Mouse (Mus musculus) kidney, embryonic 15.5 days (tissue): ENCODE measurements around the gene Myo5c. TPM values are rescaled to one million over a fixed set of nuclear protein-coding genes. Genes with fewer than 3 reads are reported as not detected.

Experiments
- ATAC-seq: fragments of 200-750 bp; cut with Nextera tagmentation; replicated peaks from 2 replicates; pipeline ENCODE4 v1.8.0; 2017; ENCODE audit warnings: moderate TSS enrichment; ENCODE audit not compliant: low FRiP score
- H3K27ac ChIP-seq: fragments of 300-500 bp; sonication (generic); 2 replicates; pipeline ENCODE4 v1.5.1; 2015; ENCODE audit warnings: mild to moderate bottlenecking, inconsistent platforms
- H3K27me3 ChIP-seq: fragments of 300-500 bp; sonication (generic); 2 replicates; pipeline ENCODE4 v1.6.1; 2015; ENCODE audit warnings: inconsistent platforms
- H3K36me3 ChIP-seq: fragments of 300-500 bp; sonication (generic); 2 replicates; pipeline ENCODE4 v1.6.1; 2015; ENCODE audit warnings: inconsistent platforms
- H3K4me1 ChIP-seq: fragments of 300-500 bp; sonication (generic); 2 replicates; pipeline ENCODE4 v1.6.1; 2015; ENCODE audit warnings: inconsistent platforms
- H3K4me2 ChIP-seq: fragments of 300-500 bp; sonication (generic); 2 replicates; pipeline ENCODE4 v1.6.1; 2015; ENCODE audit warnings: moderate library complexity, mild to moderate bottlenecking, inconsistent platforms
- H3K4me3 ChIP-seq: fragments of 300-500 bp; sonication (generic); replicated peaks from 2 replicates; pipeline ENCODE4 v1.5.1; 2015; ENCODE audit warnings: mild to moderate bottlenecking, inconsistent platforms
- H3K9ac ChIP-seq: fragments of 300-500 bp; sonication (generic); 2 replicates; pipeline ENCODE4 v1.6.1; 2015; ENCODE audit warnings: mild to moderate bottlenecking, inconsistent platforms
- H3K9me3 ChIP-seq: fragments of 300-500 bp; sonication (generic); replicated peaks from 2 replicates; pipeline ENCODE4 v1.6.1; 2016; ENCODE audit warnings: inconsistent platforms
- WGBS: fragments of 180-500 bp; shearing (Covaris S2); methylation state at CpG from one replicate; pipeline ENCODE4 v1.1.7; 2015; ENCODE audit warnings: mixed read lengths; 5-methylcytosine and 5-hydroxymethylcytosine counted together
- polyA plus RNA-seq: library from polyadenylated mRNA; unstranded; fragments of >200 nt; fragmentation: Nextera tagmentation; extraction: Ambion mirVana; gene quantifications from 2 replicates; pipeline ENCODE4 v1.2.1, GENCODE M21; 2015

The Myo5c gene
- polyA plus RNA-seq, 1 experiment from 2014 or later, result 3.7 TPM

- Histone ChIP-seq H3K36me3 (no peaks in the 10 kb centered on the region), H3K9me3 (no peaks in the 10 kb centered on the region), H3K9ac (peak overlapping the region; percentile 67), H3K27ac (peak overlapping the region; percentile 82), H3K4me1 (peaks cover 22% of the 10 kb centered on the region), H3K27me3 (no peaks in the 10 kb centered on the region), H3K4me2 (peak overlapping the region; percentile 84), H3K4me3 (peak overlapping the region; percentile 79)
- peak; percentile 88 for ATAC-seq
- under 1% methylated on average over 49 of the region's 52 CpGs for WGBS
Observed at GRCm38 (mm10) chr9:75313832-75314516, 82.2 kb downstream of the Myo5c start.

- Histone ChIP-seq H3K27me3 (no peaks in the 10 kb centered on the region), H3K4me1 (peaks cover 22% of the 10 kb centered on the region), H3K27ac (peak overlapping the region; percentile 82), H3K9ac (peak overlapping the region; percentile 67), H3K4me2 (peak overlapping the region; percentile 84), H3K4me3 (peak overlapping the region; percentile 79), H3K36me3 (no peaks in the 10 kb centered on the region), H3K9me3 (no peaks in the 10 kb centered on the region)
- peak; percentile 52 for ATAC-seq
- WGBS, result 3% methylated on average over 22 of the region's 22 CpGs
Observed at GRCm38 (mm10) chr9:75314517-75315105, 82.8 kb downstream of the Myo5c start.

- Histone ChIP-seq H3K9ac (no peak overlapping the region), H3K4me2 (peak overlapping the region; percentile 84), H3K9me3 (no peaks in the 10 kb centered on the region), H3K27ac (no peak overlapping the region), H3K27me3 (no peaks in the 10 kb centered on the region), H3K4me1 (peaks cover 22% of the 10 kb centered on the region), H3K4me3 (peak overlapping the region; percentile 79), H3K36me3 (no peaks in the 10 kb centered on the region)
- 63% methylated on average over 3 of the region's 3 CpGs for WGBS
- ATAC-seq, result no peak
Observed at GRCm38 (mm10) chr9:75315238-75315637, 83.4 kb downstream of the Myo5c start.

GRCm38 (mm10) chr9:75316771-75317170, 85.0 kb downstream of the Myo5c start:
- Histone ChIP-seq H3K27ac (no peak overlapping the region), H3K36me3 (no peaks in the 10 kb centered on the region), H3K4me2 (no peak overlapping the region), H3K9ac (no peak overlapping the region), H3K27me3 (no peaks in the 10 kb centered on the region), H3K4me1 (peaks cover 22% of the 10 kb centered on the region), H3K4me3 (no peak overlapping the region), H3K9me3 (no peaks in the 10 kb centered on the region)
- WGBS, result 86% methylated on average over 6 of the region's 6 CpGs
- no peak for ATAC-seq

- Histone ChIP-seq H3K9ac (no peak overlapping the region), H3K36me3 (no peaks in the 10 kb centered on the region), H3K4me1 (peaks cover 22% of the 10 kb centered on the region), H3K27me3 (no peaks in the 10 kb centered on the region), H3K27ac (no peak overlapping the region), H3K9me3 (no peaks in the 10 kb centered on the region), H3K4me3 (no peak overlapping the region), H3K4me2 (no peak overlapping the region)
- 94% methylated on average over 2 of the region's 2 CpGs for WGBS
- ATAC-seq, result no peak
Observed at GRCm38 (mm10) chr9:75318196-75318595, 86.4 kb downstream of the Myo5c start.

GRCm38 (mm10) chr9:75319365-75319764, 87.5 kb downstream of the Myo5c start:
- Histone ChIP-seq H3K27ac (no peak overlapping the region), H3K36me3 (no peaks in the 10 kb centered on the region), H3K4me1 (peaks cover 14% of the 10 kb centered on the region), H3K4me2 (no peak overlapping the region), H3K9me3 (no peaks in the 10 kb centered on the region), H3K4me3 (no peak overlapping the region), H3K9ac (no peak overlapping the region), H3K27me3 (no peaks in the 10 kb centered on the region)
- 72% methylated on average over 3 of the region's 3 CpGs for WGBS
- ATAC-seq, result no peak

GRCm38 (mm10) chr9:75322099-75322885, 90.5 kb downstream of the Myo5c start:
- 57% methylated on average over 13 of the region's 13 CpGs for WGBS
- H3K4me2 ChIP-seq, result no peak overlapping the region
- H3K4me1 ChIP-seq, result no peaks in the 10 kb centered on the region
- H3K27ac ChIP-seq, result no peak overlapping the region
- H3K36me3 ChIP-seq, result no peaks in the 10 kb centered on the region
- ATAC-seq, result peak; percentile 60; the same call in 1 of the 2 replicates
- no peak overlapping the region for H3K9ac ChIP-seq
- H3K27me3 ChIP-seq, result no peaks in the 10 kb centered on the region
- no peaks in the 10 kb centered on the region for H3K9me3 ChIP-seq
- no peak overlapping the region for H3K4me3 ChIP-seq

- Histone ChIP-seq H3K27ac (no peak overlapping the region), H3K9me3 (no peaks in the 10 kb centered on the region), H3K4me3 (no peak overlapping the region), H3K9ac (no peak overlapping the region), H3K27me3 (no peaks in the 10 kb centered on the region), H3K36me3 (peaks cover 23% of the 10 kb centered on the region), H3K4me2 (no peak overlapping the region), H3K4me1 (no peaks in the 10 kb centered on the region)
- WGBS, result 92% methylated on average over 3 of the region's 3 CpGs
- ATAC-seq, result no peak
Observed at GRCm38 (mm10) chr9:75328047-75328446, 96.2 kb downstream of the Myo5c start.

GRCm38 (mm10) chr9:75330821-75331220, 99.0 kb downstream of the Myo5c start:
- H3K9me3 ChIP-seq, result no peaks in the 10 kb centered on the region
- H3K4me3 ChIP-seq, result no peak overlapping the region
- ATAC-seq, result no peak
- H3K9ac ChIP-seq, result no peak overlapping the region
- H3K27me3 ChIP-seq, result no peaks in the 10 kb centered on the region
- peaks cover 45% of the 10 kb centered on the region for H3K36me3 ChIP-seq
- no peaks in the 10 kb centered on the region for H3K4me1 ChIP-seq
- WGBS, result 85% methylated on average over 8 of the region's 8 CpGs
- no peak overlapping the region for H3K27ac ChIP-seq
- no peak overlapping the region for H3K4me2 ChIP-seq

- H3K4me2 ChIP-seq, result no peak overlapping the region
- H3K4me3 ChIP-seq, result no peak overlapping the region
- H3K9me3 ChIP-seq, result no peaks in the 10 kb centered on the region
- ATAC-seq, result no peak
- no peaks in the 10 kb centered on the region for H3K4me1 ChIP-seq
- no peak overlapping the region for H3K27ac ChIP-seq
- WGBS, result 85% methylated on average over 4 of the region's 4 CpGs
- no peak overlapping the region for H3K9ac ChIP-seq
- no peaks in the 10 kb centered on the region for H3K27me3 ChIP-seq
- peaks cover 71% of the 10 kb centered on the region for H3K36me3 ChIP-seq
Observed at GRCm38 (mm10) chr9:75334440-75334839, 102.6 kb downstream of the Myo5c start.

- 91% methylated on average over 6 of the region's 6 CpGs for WGBS
- peaks cover 69% of the 10 kb centered on the region for H3K36me3 ChIP-seq
Observed at GRCm38 (mm10) chr9:75338016-75338415, 106.2 kb downstream of the Myo5c start.

GRCm38 (mm10) chr9:75342433-75342832, 110.6 kb downstream of the Myo5c start:
- H3K27ac ChIP-seq, result no peak overlapping the region
- no peaks in the 10 kb centered on the region for H3K9me3 ChIP-seq
- no peak overlapping the region for H3K4me2 ChIP-seq
- H3K9ac ChIP-seq, result no peak overlapping the region
- H3K4me3 ChIP-seq, result no peak overlapping the region
- H3K4me1 ChIP-seq, result no peaks in the 10 kb centered on the region
- H3K27me3 ChIP-seq, result no peaks in the 10 kb centered on the region
- peaks cover 48% of the 10 kb centered on the region for H3K36me3 ChIP-seq
- no peak for ATAC-seq
- WGBS, result 88% methylated on average over 4 of the region's 4 CpGs

More at GRCm38 (mm10) chr9:75338016-75338415, 106.2 kb downstream of the Myo5c start:
- H3K4me3 ChIP-seq, result no peak overlapping the region
- H3K4me2 ChIP-seq, result no peak overlapping the region
- H3K4me1 ChIP-seq, result no peaks in the 10 kb centered on the region
- H3K27me3 ChIP-seq, result no peaks in the 10 kb centered on the region
- H3K27ac ChIP-seq, result no peak overlapping the region
- ATAC-seq, result no peak
- no peaks in the 10 kb centered on the region for H3K9me3 ChIP-seq
- no peak overlapping the region for H3K9ac ChIP-seq
